Mouse (Mus musculus): ENCODE results near the gene F5. TPM values are rescaled to one million over a fixed set of nuclear protein-coding genes. Genes with fewer than 3 reads are reported as not detected.

The F5 gene
- polyA plus RNA-seq, 1 experiment from 2014 or later = 0.07 TPM

Other genes starting within 250 kb of the F5 start
- 16.1 and 20.7 TPM in 2 replicates for gene Scyl3, start 222.7 kb upstream of the F5 start, polyA plus RNA-seq (2015; fragmentation: Nextera tagmentation; extraction: Ambion mirVana)
- gene BC055324, start 157.0 kb upstream of the F5 start, polyA plus RNA-seq (2015; fragmentation: Nextera tagmentation; extraction: Ambion mirVana) = 11.0 and 11.2 TPM in 2 replicates
- gene Mettl18, start 156.9 kb upstream of the F5 start, polyA plus RNA-seq (2015; fragmentation: Nextera tagmentation; extraction: Ambion mirVana) = 8.0 and 10.5 TPM in 2 replicates
- gene Sele, start 103.6 kb upstream of the F5 start, polyA plus RNA-seq (2015; fragmentation: Nextera tagmentation; extraction: Ambion mirVana) = not detected in 2 replicates
- not detected in 2 replicates for gene Sell, start 89.9 kb upstream of the F5 start, polyA plus RNA-seq (2015; fragmentation: Nextera tagmentation; extraction: Ambion mirVana)
- 0.04 TPM in 1 of 2 replicates, not detected in the other for gene Selp, start 36.6 kb upstream of the F5 start, polyA plus RNA-seq (2015; fragmentation: Nextera tagmentation; extraction: Ambion mirVana)
- 7.0 and 7.7 TPM in 2 replicates for gene Slc19a2, start 97.2 kb downstream of the F5 start, polyA plus RNA-seq (2015; fragmentation: Nextera tagmentation; extraction: Ambion mirVana)
- gene Ccdc181, start 123.7 kb downstream of the F5 start, polyA plus RNA-seq (2015; fragmentation: Nextera tagmentation; extraction: Ambion mirVana) = 20.0 and 22.7 TPM in 2 replicates
- 32.1 and 38.8 TPM in 2 replicates for gene Nme7, start 152.3 kb downstream of the F5 start, polyA plus RNA-seq (2015; fragmentation: Nextera tagmentation; extraction: Ambion mirVana)
- gene Blzf1, start 155.7 kb downstream of the F5 start, polyA plus RNA-seq (2015; fragmentation: Nextera tagmentation; extraction: Ambion mirVana) = 30.7 and 31.3 TPM in 2 replicates